Mouse (Mus musculus) right cerebral cortex, adult 18-20 months (tissue): ENCODE data around the gene Pfkfb1.

Experiments
- DNase-seq: peaks from one replicate; pipeline ENCODE4 v3.0.0; 2022; ENCODE audit warnings: mixed read lengths

Pfkfb1 gene

DNA sequence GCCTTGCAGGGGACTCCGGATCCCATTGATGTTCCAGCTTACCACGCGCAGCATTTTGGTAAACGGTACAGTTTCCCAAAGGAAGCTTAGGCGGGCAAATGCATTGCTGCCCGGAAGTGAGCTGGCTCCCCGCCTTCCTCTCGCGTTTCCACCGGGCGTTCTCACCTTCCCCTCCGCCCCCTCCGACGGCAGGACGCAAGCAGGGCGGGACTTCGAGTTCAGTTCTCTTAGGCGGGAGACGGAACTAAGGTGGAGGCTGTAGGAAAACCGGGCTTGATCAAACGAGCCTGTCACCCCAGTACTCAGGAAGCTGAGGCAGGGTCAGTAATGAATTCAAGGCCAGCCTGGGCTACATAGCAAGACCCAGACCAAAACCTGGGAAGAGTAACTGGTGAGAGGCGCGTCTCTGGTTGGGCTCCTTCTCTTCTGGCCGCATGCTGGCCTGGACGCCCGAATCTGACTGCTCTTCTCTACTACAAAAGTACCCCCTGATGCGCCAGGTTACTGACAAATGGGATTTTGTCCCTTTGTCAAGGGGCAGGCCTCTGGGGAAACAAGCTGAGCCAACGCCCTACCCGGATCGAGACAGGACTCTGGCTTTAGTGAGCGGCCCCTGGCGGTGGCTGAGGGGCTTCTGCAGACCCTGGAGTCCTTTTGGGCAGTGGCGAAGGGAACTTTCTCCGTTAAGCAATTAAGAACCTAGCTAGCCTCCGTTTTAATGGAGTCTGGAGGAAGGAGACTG is at the start of gene Pfkfb1:
Gene Pfkfb1, plus strand, starts transcription at position 207 of the 742 bp plus-strand sequence.
- DNase-seq, result peak; percentile 74

- DNase-seq, result no peak
Measured at GRCm38 (mm10) chrX:150540111-150540510, 47.9 kb upstream of the Pfkfb1 start.

DNA sequence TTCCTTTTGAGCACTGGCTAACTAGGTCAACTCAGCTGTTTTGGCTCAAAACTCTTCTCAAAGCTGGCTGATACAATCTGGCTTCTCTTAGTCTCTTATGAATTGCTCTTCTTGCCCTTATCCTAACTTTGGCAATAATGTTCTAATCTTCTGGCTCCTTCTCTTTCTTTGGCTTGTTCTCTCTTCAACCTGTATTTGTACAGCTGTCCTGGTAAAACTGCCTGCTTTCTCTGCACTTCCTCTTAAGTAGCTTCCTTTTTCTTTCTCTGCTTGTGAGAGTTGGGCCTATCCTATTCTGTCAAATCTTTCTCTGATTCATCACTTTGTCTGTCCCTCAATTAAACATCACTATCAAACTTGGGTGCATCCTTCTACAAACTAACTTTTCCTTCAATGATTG is 46.3 kb upstream of the Pfkfb1 start:
- DNase-seq, result no peak

GRCm38 (mm10) chrX:150547239-150547638 is 40.8 kb upstream of the Pfkfb1 start, which contains the start of gene Alas2:
Gene Alas2, plus strand, starts transcription at chrX:150547375.
- no peak for DNase-seq

- no peak for DNase-seq
Measured at GRCm38 (mm10) chrX:150549639-150550038, 38.4 kb upstream of the Pfkfb1 start.

DNA sequence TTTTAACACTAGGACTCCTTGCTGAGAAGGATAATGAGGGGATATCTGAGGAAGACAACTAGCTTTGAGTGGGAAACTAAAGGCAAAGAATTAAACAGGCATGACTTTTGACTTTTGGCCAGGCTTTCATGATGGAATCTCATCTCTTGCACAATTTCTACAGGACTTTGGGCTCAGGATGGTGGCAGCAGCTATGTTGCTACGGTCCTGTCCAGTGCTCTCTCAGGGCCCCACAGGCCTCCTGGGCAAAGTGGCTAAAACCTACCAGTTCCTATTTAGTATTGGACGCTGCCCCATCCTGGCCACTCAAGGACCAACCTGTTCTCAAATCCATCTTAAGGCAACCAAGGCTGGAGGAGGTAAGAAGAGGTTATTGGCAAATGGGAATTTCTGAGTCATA is 36.0 kb upstream of the Pfkfb1 start:
- no peak for DNase-seq

- no peak for DNase-seq
Measured at GRCm38 (mm10) chrX:150554032-150554431, 34.0 kb upstream of the Pfkfb1 start.

DNA sequence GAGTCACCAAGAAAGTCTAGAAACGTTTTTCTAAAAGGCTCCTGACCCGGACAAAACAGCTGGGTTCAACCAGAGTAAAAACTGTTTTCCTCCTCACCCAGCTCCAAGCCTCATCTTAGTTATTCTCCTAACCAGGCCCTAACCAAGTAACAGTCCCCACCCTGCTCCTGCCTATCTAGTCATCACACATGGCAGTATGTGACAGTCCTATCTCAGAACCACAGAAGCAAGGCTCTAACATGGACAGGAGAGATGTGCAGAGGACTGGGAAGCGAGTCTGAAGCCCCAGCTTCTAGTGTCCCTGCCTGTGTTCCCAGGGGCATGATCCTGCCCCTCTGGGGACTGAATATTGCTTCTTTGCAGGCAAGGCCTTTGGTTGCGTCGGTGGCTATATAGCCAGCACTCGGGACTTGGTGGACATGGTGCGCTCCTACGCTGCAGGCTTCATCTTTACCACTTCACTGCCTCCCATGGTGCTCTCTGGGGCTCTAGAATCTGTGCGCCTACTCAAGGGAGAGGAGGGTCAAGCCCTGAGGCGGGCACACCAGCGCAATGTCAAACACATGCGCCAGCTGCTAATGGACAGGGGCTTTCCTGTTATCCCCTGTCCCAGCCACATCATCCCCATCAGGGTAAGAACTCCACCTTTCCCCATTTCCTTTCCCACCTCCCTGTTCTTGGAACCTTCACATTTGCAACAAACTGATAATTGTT is 23.2 kb upstream of the Pfkfb1 start:
- no peak for DNase-seq

DNA sequence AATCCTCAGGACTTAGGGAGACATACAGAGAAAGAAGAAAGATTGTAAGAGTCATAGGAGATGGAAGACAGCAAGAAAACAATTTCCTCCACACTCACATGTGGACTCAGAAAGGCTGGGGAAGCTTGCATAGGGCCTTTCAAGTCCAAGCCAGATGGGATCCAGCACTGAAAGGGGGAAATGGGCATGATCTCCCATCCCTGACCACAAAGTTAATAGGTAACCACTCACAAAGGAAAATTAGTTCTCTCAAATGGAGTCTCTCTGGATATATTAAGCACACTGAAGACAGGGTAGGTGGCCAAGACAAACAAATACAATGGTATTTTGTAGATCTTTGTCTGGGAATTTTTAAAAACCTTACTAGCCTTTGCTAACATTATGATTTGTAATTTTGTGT is 6.1 kb upstream of the Pfkfb1 start:
- DNase-seq, result no peak

DNA sequence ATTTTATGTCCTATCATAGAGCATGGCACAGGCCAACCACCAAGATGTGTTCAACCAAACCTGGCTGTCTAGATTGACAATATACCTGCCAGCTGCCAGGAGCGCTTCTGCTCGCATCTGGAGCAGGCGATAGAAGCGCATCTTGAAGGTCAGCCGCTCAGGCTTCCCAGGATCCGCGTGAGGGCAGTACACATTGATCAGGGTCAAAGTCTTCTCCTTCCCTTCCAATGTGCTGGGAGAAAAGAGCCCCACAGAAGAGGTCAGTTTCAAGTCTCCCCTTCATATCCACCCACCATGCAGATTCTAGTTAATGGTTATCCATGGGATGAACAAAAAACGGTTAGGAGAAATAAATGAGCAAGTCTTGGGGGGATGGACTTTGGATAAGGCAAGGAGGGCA is 2.9 kb upstream of the Pfkfb1 start:
- DNase-seq, result no peak

GRCm38 (mm10) chrX:150589696-150590095 is 1.7 kb downstream of the Pfkfb1 start, which contains the start of gene Apex2:
Gene Apex2, minus strand, starts transcription at chrX:150589868.
- no peak for DNase-seq

- DNase-seq, result no peak
Measured at GRCm38 (mm10) chrX:150593266-150594035, 5.4 kb downstream of the Pfkfb1 start.

- no peak for DNase-seq
Measured at GRCm38 (mm10) chrX:150594176-150594575, 6.1 kb downstream of the Pfkfb1 start.

- no peak for DNase-seq
Measured at GRCm38 (mm10) chrX:150595016-150595760, 7.2 kb downstream of the Pfkfb1 start.

DNA sequence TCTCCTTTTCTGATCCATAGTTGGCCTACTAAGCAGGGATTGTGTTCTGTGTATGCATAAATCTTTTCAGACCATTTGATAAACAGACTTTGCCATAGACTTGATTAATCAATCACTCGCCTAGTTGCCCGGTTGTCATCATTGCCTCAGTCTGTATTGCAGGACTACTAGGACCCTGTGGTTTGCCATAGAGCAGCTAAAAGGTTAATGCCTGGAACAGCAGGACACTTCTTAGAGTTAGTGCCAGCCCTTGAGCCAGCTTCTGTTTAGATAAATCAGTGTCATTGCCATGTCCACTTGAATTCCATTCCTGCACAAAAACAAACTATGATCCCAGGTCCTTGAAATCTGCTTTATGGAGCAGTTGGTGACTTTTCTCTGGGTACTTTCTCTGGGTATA is 10.9 kb downstream of the Pfkfb1 start:
- no peak for DNase-seq

DNA sequence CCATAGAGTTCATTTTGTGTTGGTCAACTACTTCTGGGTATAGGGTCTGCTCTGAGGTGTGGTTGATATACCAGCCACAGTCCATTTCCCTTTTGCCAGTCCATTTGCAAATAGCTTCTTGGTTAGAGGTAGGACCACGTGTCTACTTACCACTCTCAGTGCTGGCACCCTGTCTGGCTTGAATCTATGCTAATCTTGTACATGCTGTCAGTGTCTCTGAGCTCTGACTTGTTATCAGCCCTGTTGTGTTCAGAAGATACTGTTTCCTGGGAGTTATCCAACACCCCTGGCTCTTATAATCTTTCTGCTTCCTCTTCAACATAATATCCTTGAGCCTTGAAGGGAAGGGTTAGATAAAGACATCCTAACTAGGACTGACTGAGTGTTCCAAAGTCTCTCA is 48.4 kb downstream of the Pfkfb1 start:
- DNase-seq, result no peak

DNA sequence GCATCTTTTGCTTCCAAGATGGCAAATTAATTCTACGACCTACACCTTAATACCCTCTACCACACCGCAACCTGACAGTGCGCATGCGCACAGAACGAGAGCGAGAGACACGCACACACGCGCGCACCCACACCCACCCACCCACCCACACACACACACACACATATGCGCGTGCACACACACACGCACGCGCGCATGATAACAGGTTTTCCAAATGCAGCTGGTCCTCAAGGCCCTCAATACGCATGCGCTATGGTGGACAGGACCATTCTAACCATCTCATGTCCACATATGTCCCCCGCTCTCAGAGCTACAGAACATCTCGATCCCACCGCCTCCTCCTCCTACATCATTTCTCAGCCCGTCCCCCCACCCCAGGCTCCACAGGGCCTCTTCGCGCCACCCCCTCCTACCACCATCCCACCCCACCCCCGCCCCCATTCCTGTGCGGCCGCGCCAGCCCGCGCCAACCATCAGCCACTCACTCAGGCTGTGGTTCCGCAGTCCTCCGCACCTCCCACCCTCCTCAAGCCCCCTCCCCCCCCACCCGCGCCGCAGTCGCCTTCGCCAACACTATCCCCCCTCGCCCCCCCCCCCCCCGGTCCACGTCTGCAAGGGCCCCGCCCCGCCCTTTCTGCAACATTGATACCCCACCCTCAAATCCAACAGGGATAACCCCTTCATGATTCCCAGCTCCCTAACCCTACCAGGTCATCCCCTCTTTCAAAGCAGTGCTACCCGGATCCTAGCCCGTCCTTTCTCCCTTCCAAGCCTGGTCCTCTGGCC is 68.3 kb downstream of the Pfkfb1 start:
- DNase-seq, result peak; percentile 47

- peak; percentile 30 for DNase-seq
Measured at GRCm38 (mm10) chrX:150656908-150657796, 69.1 kb downstream of the Pfkfb1 start, which contains the start of gene Tro. Gene Tro, minus strand, starts transcription at chrX:150657583.

GRCm38 (mm10) chrX:150657797-150658118 is 69.7 kb downstream of the Pfkfb1 start:
- DNase-seq, result no peak

DNA sequence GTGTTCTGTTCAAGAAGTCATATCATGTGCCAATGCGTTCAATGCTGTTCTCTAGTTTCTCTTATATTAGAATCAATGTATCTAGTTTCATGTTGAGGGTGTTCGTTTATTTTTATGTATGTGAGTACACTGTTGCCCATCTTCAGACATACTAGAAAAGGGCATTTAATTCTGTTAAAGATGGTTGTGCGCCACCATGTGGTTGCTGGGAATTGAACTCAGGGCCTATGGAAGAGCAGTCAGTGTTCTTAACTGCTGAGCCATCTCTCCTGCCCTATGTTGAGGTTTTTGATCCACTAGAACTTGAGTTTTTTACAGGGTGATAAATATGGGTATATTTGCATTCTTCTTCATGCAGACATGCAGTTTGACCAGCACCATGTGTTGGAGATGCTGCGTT is 74.8 kb downstream of the Pfkfb1 start:
- DNase-seq, result no peak

- DNase-seq, result no peak
Measured at GRCm38 (mm10) chrX:150677505-150677904, 89.5 kb downstream of the Pfkfb1 start.
